Mouse (Mus musculus) layer of hippocampus, postnatal 10 days (tissue): Measurements from ENCODE around the gene Pnp. TPM values are rescaled to one million over a fixed set of nuclear protein-coding genes. Genes with fewer than 3 reads are reported as not detected.
"Not testable (repeated sequence)": the region's sequence is repeated elsewhere in the genome, so short reads cannot be mapped to it uniquely, and the experiment has no call there.

Source experiments
- DNase-seq, 2 experiments: peaks; one replicate each; pipeline ENCODE4 v3.0.0; 2021; ENCODE audit warnings: low spot score in 2 of 2
- total RNA-seq, 2 experiments: library from RNA; stranded (reverse); gene quantifications; 2 replicates each; pipeline ENCODE4 v1.2.3; 2021

The Pnp gene
- total RNA-seq, 2 experiments from 2014 or later: 17.1 to 21.5 TPM

GRCm38 (mm10) chr14:50973054-50973453, 42.2 kb downstream of the Pnp start:
- DNase-seq: not testable (repeated sequence)

- DNase-seq: no peak
These were observed 42.8 kb downstream of the Pnp start for GRCm38 (mm10) chr14:50973700-50974099.

GRCm38 (mm10) chr14:50975001-50975400, 44.1 kb downstream of the Pnp start:
- no peak for DNase-seq

GRCm38 (mm10) chr14:50976674-50977073, 45.8 kb downstream of the Pnp start:
- DNase-seq: no peak

- not testable (repeated sequence) for DNase-seq
These were observed 47.6 kb downstream of the Pnp start for GRCm38 (mm10) chr14:50978451-50978850.

GRCm38 (mm10) chr14:50979631-50980030, 48.7 kb downstream of the Pnp start:
- no peak for DNase-seq

- DNase-seq: no peak
These were observed 50.3 kb downstream of the Pnp start for GRCm38 (mm10) chr14:50981207-50981606.

- DNase-seq: no peak
These were observed 51.0 kb downstream of the Pnp start for GRCm38 (mm10) chr14:50981837-50982236.

GRCm38 (mm10) chr14:50987668-50988067, 56.8 kb downstream of the Pnp start:
- no peak for DNase-seq

GRCm38 (mm10) chr14:50991037-50991436, 60.2 kb downstream of the Pnp start:
- DNase-seq: no peak

- no peak for DNase-seq
These were observed 66.2 kb downstream of the Pnp start for GRCm38 (mm10) chr14:50997088-50997487.

GRCm38 (mm10) chr14:50997999-50998666, 67.3 kb downstream of the Pnp start:
- no peak for DNase-seq

- DNase-seq: no peak
These were observed 76.4 kb downstream of the Pnp start, which contains the start of gene Rnase10 for GRCm38 (mm10) chr14:51007152-51007801. Rnase10 (plus strand) TSS chr14:51007751.

GRCm38 (mm10) chr14:51007914-51008713, 77.2 kb downstream of the Pnp start:
- DNase-seq: peak; percentile 38 to 43

- no peak for DNase-seq
These were observed 77.9 kb downstream of the Pnp start for GRCm38 (mm10) chr14:51008781-51009180.

- DNase-seq: no peak
These were observed 78.7 kb downstream of the Pnp start for GRCm38 (mm10) chr14:51009572-51009971.

- DNase-seq: not testable (repeated sequence)
These were observed 83.8 kb downstream of the Pnp start for GRCm38 (mm10) chr14:51014724-51015123.

Other genes starting within 250 kb of the Pnp start
- not detected for gene Olfr747, start 237.9 kb upstream of the Pnp start, total RNA-seq
- gene Olfr748, start 223.7 kb upstream of the Pnp start, total RNA-seq: not detected
- not detected for gene Olfr749, start 186.0 kb upstream of the Pnp start, total RNA-seq
- gene Ttc5, start 145.6 kb upstream of the Pnp start, total RNA-seq: 10 to 100 TPM; 77.0 to 83.5 TPM
- not detected for gene Ccnb1ip1, start 123.3 kb upstream of the Pnp start, total RNA-seq
- 10 to 100 TPM; 23.7 to 41.6 TPM for gene Parp2, start 123.2 kb upstream of the Pnp start, total RNA-seq
- 1 to 10 TPM; 4.4 to 4.8 TPM for gene Tep1, start 60.5 kb upstream of the Pnp start, total RNA-seq
- gene Klhl33, start 33.6 kb upstream of the Pnp start, total RNA-seq: 1 to 10 TPM; 1.8 to 2.3 TPM
- 10 to 100 TPM; 33.9 to 40.2 TPM for gene Osgep, start 6.2 kb upstream of the Pnp start, total RNA-seq
- 10 to 100 TPM; 71.7 to 78.2 TPM for gene Apex1, start 6.1 kb upstream of the Pnp start, total RNA-seq
- gene Pip4p1, start 226 bp upstream of the Pnp start, total RNA-seq: 10 to 100 TPM; 72.7 to 85.3 TPM
- gene Gm49342, start 13.4 kb downstream of the Pnp start, total RNA-seq: 10 to 100 TPM in 1 of 2 experiments, 1 to 10 TPM in 1; 9.2 to 11.1 TPM
- gene Pnp2, start 24.9 kb downstream of the Pnp start, total RNA-seq: 1 to 10 TPM; 1.0 to 1.7 TPM
- under 1 TPM in 1 of 2 experiments, not detected in 1; 0.22 TPM for gene Rnase10, start 76.7 kb downstream of the Pnp start, total RNA-seq
- not detected for gene Rnase9, start 110.8 kb downstream of the Pnp start, total RNA-seq
- not detected for gene Rnase11, start 119.1 kb downstream of the Pnp start, total RNA-seq
- gene Rnase12, start 126.6 kb downstream of the Pnp start, total RNA-seq: not detected
- not detected for gene Olfr750, start 143.4 kb downstream of the Pnp start, total RNA-seq
- 10 to 100 TPM; 16.2 to 17.8 TPM for gene Rnase4, start 160.0 kb downstream of the Pnp start, total RNA-seq
- 1 to 10 TPM; 3.0 to 4.1 TPM for gene Ang, start 160.1 kb downstream of the Pnp start, total RNA-seq
- gene Eddm3b, start 183.3 kb downstream of the Pnp start, total RNA-seq: not detected
- gene Rnase6, start 192.8 kb downstream of the Pnp start, total RNA-seq: under 1 TPM; 0.31 to 0.34 TPM
- 1 to 10 TPM in 1 of 2 experiments, under 1 TPM in 1; 0.91 to 1.2 TPM for gene Rnase1, start 215.7 kb downstream of the Pnp start, total RNA-seq
- gene Rnase2b, start 231.2 kb downstream of the Pnp start, total RNA-seq: not detected